Mouse (Mus musculus) liver, embryonic 16.5 days (tissue): ENCODE data around the gene Gpr176. TPM values are rescaled to one million over a fixed set of nuclear protein-coding genes. Genes with fewer than 3 reads are reported as not detected.

Experiments
- ATAC-seq: fragments of 200-750 bp; cut with Nextera tagmentation; 2 replicates; pipeline ENCODE4 v1.8.0; 2017; ENCODE audit warnings: low read depth, mild to moderate bottlenecking, moderate number of reproducible peaks, moderate library complexity
- H3K27ac ChIP-seq: fragments of 300-500 bp; sonication (generic); 2 replicates; pipeline ENCODE4 v1.5.1; 2014; ENCODE audit warnings: mild to moderate bottlenecking, low read length
- H3K27me3 ChIP-seq: fragments of 300-500 bp; sonication (generic); 2 replicates; pipeline ENCODE4 v1.6.1; 2014; ENCODE audit warnings: low read depth, low read length, mixed read lengths; ENCODE audit not compliant: control insufficient read depth, insufficient read depth
- H3K36me3 ChIP-seq: fragments of 300-500 bp; sonication (generic); 2 replicates; pipeline ENCODE4 v1.6.1; 2014; ENCODE audit warnings: mild to moderate bottlenecking; ENCODE audit not compliant: control insufficient read depth, insufficient read depth
- H3K4me1 ChIP-seq: fragments of 300-500 bp; sonication (generic); 2 replicates; pipeline ENCODE4 v1.6.1; 2014; ENCODE audit warnings: low read depth, low read length, mixed read lengths; ENCODE audit not compliant: control insufficient read depth
- H3K4me2 ChIP-seq: fragments of 300-500 bp; sonication (generic); 2 replicates; pipeline ENCODE4 v1.6.1; 2014; ENCODE audit warnings: low read depth, low read length, mixed read lengths
- H3K4me3 ChIP-seq: fragments of 300-500 bp; sonication (generic); 2 replicates; pipeline ENCODE4 v1.5.1; 2014; ENCODE audit warnings: low read depth, mild to moderate bottlenecking, low read length
- H3K9ac ChIP-seq: fragments of 300-500 bp; sonication (generic); 2 replicates; pipeline ENCODE4 v1.6.1; 2014; ENCODE audit warnings: low read depth, low read length
- H3K9me3 ChIP-seq: fragments of 300-500 bp; sonication (generic); replicated peaks from 2 replicates; pipeline ENCODE4 v1.6.1; 2016; ENCODE audit warnings: low read length; ENCODE audit not compliant: control insufficient read depth
- WGBS: fragments of 180-500 bp; shearing (Covaris S2); extraction: QIAGEN DNeasy Blood & Tissue Kit; methylation state at CpG from one replicate; pipeline ENCODE4 v1.1.7; 2014; ENCODE audit not compliant: insufficient replicate concordance; 5-methylcytosine and 5-hydroxymethylcytosine counted together
- polyA plus RNA-seq: library from polyadenylated mRNA; unstranded; fragments of >200 nt; fragmentation: Nextera tagmentation; extraction: Ambion mirVana; gene quantifications from 2 replicates; pipeline ENCODE4 v1.2.1, GENCODE M21; 2015

Gene Gpr176
- polyA plus RNA-seq, 1 experiment from 2014 or later, result 0.09 TPM

- ATAC-seq, result no peak
These were observed 95.0 kb downstream of the Gpr176 start for GRCm38 (mm10) chr2:118278249-118278648.

GRCm38 (mm10) chr2:118271606-118272005, 101.6 kb downstream of the Gpr176 start:
- no peak overlapping the region for H3K4me3 ChIP-seq
- no peak overlapping the region for H3K27ac ChIP-seq
- H3K4me1 ChIP-seq, result no peaks in the 10 kb centered on the region
- no peaks in the 10 kb centered on the region for H3K36me3 ChIP-seq
- H3K27me3 ChIP-seq, result no peaks in the 10 kb centered on the region
- no peaks in the 10 kb centered on the region for H3K9me3 ChIP-seq
- no peak for ATAC-seq
- 80% methylated on average over 10 of the region's 10 CpGs for WGBS
- H3K4me2 ChIP-seq, result no peak overlapping the region
- H3K9ac ChIP-seq, result no peak overlapping the region

More at GRCm38 (mm10) chr2:118278249-118278648, 95.0 kb downstream of the Gpr176 start:
- no peak overlapping the region for H3K4me2 ChIP-seq
- H3K36me3 ChIP-seq, result no peaks in the 10 kb centered on the region
- WGBS, result 63% methylated on average over 8 of the region's 8 CpGs
- H3K27me3 ChIP-seq, result no peaks in the 10 kb centered on the region
- H3K9ac ChIP-seq, result no peak overlapping the region
- no peak overlapping the region for H3K27ac ChIP-seq
- H3K4me3 ChIP-seq, result no peak overlapping the region
- H3K4me1 ChIP-seq, result no peaks in the 10 kb centered on the region
- no peaks in the 10 kb centered on the region for H3K9me3 ChIP-seq

- Histone ChIP-seq H3K9ac (no peak overlapping the region), H3K27me3 (no peaks in the 10 kb centered on the region), H3K4me1 (no peaks in the 10 kb centered on the region), H3K4me3 (no peak overlapping the region), H3K4me2 (no peak overlapping the region), H3K27ac (no peak overlapping the region), H3K36me3 (no peaks in the 10 kb centered on the region), H3K9me3 (no peaks in the 10 kb centered on the region)
- ATAC-seq, result no peak
- 78% methylated on average over 14 of the region's 14 CpGs for WGBS
These were observed 103.0 kb downstream of the Gpr176 start for GRCm38 (mm10) chr2:118270213-118270612.

- no peak overlapping the region for H3K4me3 ChIP-seq
- WGBS, result 20% methylated on average over 2 of the region's 2 CpGs
- H3K9ac ChIP-seq, result no peak overlapping the region
- H3K27me3 ChIP-seq, result no peaks in the 10 kb centered on the region
- H3K36me3 ChIP-seq, result no peaks in the 10 kb centered on the region
- H3K4me1 ChIP-seq, result no peaks in the 10 kb centered on the region
- no peak overlapping the region for H3K4me2 ChIP-seq
- no peaks in the 10 kb centered on the region for H3K9me3 ChIP-seq
- ATAC-seq, result no peak
- H3K27ac ChIP-seq, result no peak overlapping the region
These were observed 109.4 kb downstream of the Gpr176 start for GRCm38 (mm10) chr2:118263914-118264201.

- no peak overlapping the region for H3K27ac ChIP-seq
- no peaks in the 10 kb centered on the region for H3K9me3 ChIP-seq
- no peak overlapping the region for H3K9ac ChIP-seq
- H3K4me3 ChIP-seq, result no peak overlapping the region
- no peak for ATAC-seq
- H3K27me3 ChIP-seq, result no peaks in the 10 kb centered on the region
- H3K4me1 ChIP-seq, result no peaks in the 10 kb centered on the region
- H3K36me3 ChIP-seq, result no peaks in the 10 kb centered on the region
- H3K4me2 ChIP-seq, result no peak overlapping the region
- WGBS, result 15% methylated on average over 8 of the region's 8 CpGs
These were observed 109.9 kb downstream of the Gpr176 start for GRCm38 (mm10) chr2:118263151-118263913.

- Histone ChIP-seq H3K4me3 (no peak overlapping the region), H3K9ac (no peak overlapping the region), H3K36me3 (no peaks in the 10 kb centered on the region), H3K4me2 (no peak overlapping the region), H3K27me3 (no peaks in the 10 kb centered on the region), H3K4me1 (no peaks in the 10 kb centered on the region), H3K9me3 (no peaks in the 10 kb centered on the region), H3K27ac (no peak overlapping the region)
- WGBS, result 42% methylated on average over 8 of the region's 8 CpGs
- no peak for ATAC-seq
These were observed 110.5 kb downstream of the Gpr176 start for GRCm38 (mm10) chr2:118262673-118263072.

GRCm38 (mm10) chr2:118259746-118260145, 113.5 kb downstream of the Gpr176 start:
- Histone ChIP-seq H3K27ac (no peak overlapping the region), H3K4me3 (no peak overlapping the region), H3K4me1 (no peaks in the 10 kb centered on the region), H3K4me2 (no peak overlapping the region), H3K27me3 (no peaks in the 10 kb centered on the region), H3K9me3 (no peaks in the 10 kb centered on the region), H3K9ac (no peak overlapping the region), H3K36me3 (no peaks in the 10 kb centered on the region)
- 61% methylated on average over 5 of the region's 5 CpGs for WGBS
- no peak for ATAC-seq

- Histone ChIP-seq H3K4me3 (no peak overlapping the region), H3K9ac (no peak overlapping the region), H3K27me3 (no peaks in the 10 kb centered on the region), H3K36me3 (no peaks in the 10 kb centered on the region), H3K27ac (no peak overlapping the region), H3K4me1 (no peaks in the 10 kb centered on the region), H3K9me3 (no peaks in the 10 kb centered on the region), H3K4me2 (peak overlapping the region; percentile 57)
- 45% methylated on average over 8 of the region's 8 CpGs for WGBS
- no peak for ATAC-seq
These were observed 116.1 kb downstream of the Gpr176 start for GRCm38 (mm10) chr2:118257094-118257493.

- peak within 1 kb of the TSS; percentile 57 for H3K4me3 ChIP-seq
- no peaks in the 10 kb centered on the region for H3K4me1 ChIP-seq
- H3K27me3 ChIP-seq, result no peaks in the 10 kb centered on the region
- H3K9ac ChIP-seq, result no peak within 1 kb of the TSS
- H3K9me3 ChIP-seq, result no peaks in the 10 kb centered on the region
- ATAC-seq, result peak; percentile 95
- H3K27ac ChIP-seq, result no peak within 1 kb of the TSS
- H3K36me3 ChIP-seq, result no peaks in the 10 kb centered on the region
- H3K4me2 ChIP-seq, result peak within 1 kb of the TSS; percentile 57
- 1% methylated on average over 25 of the region's 25 CpGs for WGBS
These were observed 116.6 kb downstream of the Gpr176 start, which contains the start of gene Fsip1 for GRCm38 (mm10) chr2:118256621-118257053. Fsip1 (minus strand) TSS chr2:118256966.
